Mouse (Mus musculus) limb, embryonic 12.5 days (tissue): ENCODE results near the gene Fbxl16. TPM values are rescaled to one million over a fixed set of nuclear protein-coding genes. Genes with fewer than 3 reads are reported as not detected.

Experiments
- ATAC-seq: fragments of 200-750 bp; cut with Nextera tagmentation; 2 replicates; pipeline ENCODE4 v1.8.0; 2017; ENCODE audit warnings: low read depth, moderate TSS enrichment; ENCODE audit not compliant: insufficient number of reproducible peaks, insufficient read depth, low FRiP score, low TSS enrichment
- H3K27ac ChIP-seq: fragments of 300-500 bp; sonication (generic); 2 replicates; pipeline ENCODE4 v1.5.1; 2016; ENCODE audit warnings: mild to moderate bottlenecking, moderate library complexity
- H3K27me3 ChIP-seq: fragments of 300-500 bp; sonication (generic); 2 replicates; pipeline ENCODE4 v1.6.1; 2016; ENCODE audit warnings: mild to moderate bottlenecking, moderate library complexity
- H3K36me3 ChIP-seq: fragments of 300-500 bp; sonication (generic); 2 replicates; pipeline ENCODE4 v1.6.1; 2016; ENCODE audit warnings: mild to moderate bottlenecking, moderate library complexity
- H3K4me1 ChIP-seq: fragments of 300-500 bp; sonication (generic); replicated peaks from 2 replicates; pipeline ENCODE4 v1.6.1; 2016
- H3K4me2 ChIP-seq: fragments of 300-500 bp; sonication (generic); 2 replicates; pipeline ENCODE4 v1.6.1; 2016; ENCODE audit warnings: mild to moderate bottlenecking, moderate library complexity
- H3K4me3 ChIP-seq: fragments of 300-500 bp; sonication (generic); replicated peaks from 2 replicates; pipeline ENCODE4 v1.5.1; 2016; ENCODE audit warnings: mild to moderate bottlenecking
- H3K9ac ChIP-seq: fragments of 300-500 bp; sonication (generic); replicated peaks from 2 replicates; pipeline ENCODE4 v1.6.1; 2016; ENCODE audit warnings: mild to moderate bottlenecking, moderate library complexity
- H3K9me3 ChIP-seq: fragments of 300-500 bp; sonication (generic); 2 replicates; pipeline ENCODE4 v1.6.1; 2016; ENCODE audit warnings: mild to moderate bottlenecking, moderate library complexity
- WGBS: fragments of 180-500 bp; shearing (Covaris S2); methylation state at CpG from one replicate; pipeline ENCODE4 v1.1.7; 2016; 5-methylcytosine and 5-hydroxymethylcytosine counted together
- polyA plus RNA-seq: library from polyadenylated mRNA; unstranded; fragments of >200 nt; fragmentation: Nextera tagmentation; extraction: Ambion mirVana; gene quantifications from 2 replicates; pipeline ENCODE4 v1.2.1, GENCODE M21; 2016

Gene Fbxl16
- polyA plus RNA-seq, 1 experiment from 2014 or later: 2.4 TPM

DNA sequence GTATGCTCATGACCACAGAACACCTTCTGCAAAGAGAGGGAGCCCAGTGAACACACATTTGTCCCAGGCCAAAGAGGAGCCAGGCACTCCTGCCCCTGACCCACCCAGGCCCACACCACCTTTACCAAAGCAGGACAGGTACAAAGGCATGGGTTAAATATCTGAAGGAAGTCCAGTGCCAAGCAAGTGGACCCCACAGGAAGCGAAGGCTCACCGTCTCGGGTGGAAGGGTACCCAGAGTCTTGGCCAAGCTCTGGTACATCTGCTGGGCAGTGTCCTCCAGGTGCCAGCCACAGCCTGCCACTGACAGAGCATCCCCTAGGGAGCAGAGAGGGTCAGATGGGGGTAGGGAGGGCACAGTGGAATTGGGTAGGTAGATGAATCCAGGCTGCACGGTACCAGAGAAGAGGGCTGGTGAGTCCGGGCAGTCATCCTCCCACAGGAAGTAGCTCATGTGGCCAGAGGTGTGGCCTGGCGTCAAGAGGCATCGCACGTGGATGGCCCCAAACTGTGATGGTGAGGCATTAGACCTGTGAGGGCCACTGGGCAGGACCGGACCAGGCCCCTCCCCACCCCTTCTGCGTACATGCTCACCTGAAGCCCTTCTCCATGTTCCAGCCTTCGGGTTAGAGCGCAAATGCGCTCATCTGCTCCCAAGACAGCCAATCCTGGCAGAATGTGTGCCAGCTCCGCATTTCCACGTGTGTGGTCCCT, 24.9 kb upstream of the Fbxl16 start:
- ATAC-seq: no peak

DNA sequence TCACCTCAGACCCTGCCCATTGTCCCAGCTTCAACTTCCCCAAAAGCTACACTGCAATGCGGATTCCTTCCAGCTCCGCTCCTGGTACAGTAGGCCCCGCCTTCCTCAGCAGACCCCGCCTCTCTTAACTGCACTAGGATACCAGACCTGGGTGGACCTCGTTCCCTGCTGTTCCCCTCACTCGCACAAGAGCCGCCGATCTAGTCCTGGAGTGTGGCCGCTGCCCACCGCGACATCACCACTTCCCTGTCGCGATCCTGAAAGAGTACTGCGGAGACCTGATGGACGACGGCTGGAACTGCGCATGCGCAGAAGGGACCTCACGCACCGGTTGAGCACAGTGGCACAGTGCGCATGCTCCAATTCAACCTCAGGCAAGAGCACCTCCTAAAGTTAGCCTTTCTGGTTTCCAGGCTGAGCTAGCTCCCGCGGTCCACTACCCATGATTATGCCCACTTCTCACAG, 23.6 kb upstream of the Fbxl16 start, which contains the start of gene Haghl:
Gene Haghl, minus strand, starts transcription at position 393 of the 465 bp plus-strand sequence.
- no peaks in the 10 kb centered on the region for H3K27me3 ChIP-seq
- peak; percentile 82 for ATAC-seq
- H3K9me3 ChIP-seq: no peaks in the 10 kb centered on the region
- WGBS: under 1% methylated on average over 23 of the region's 23 CpGs
- H3K4me3 ChIP-seq: peak within 1 kb of the TSS; percentile 64
- H3K4me2 ChIP-seq: peak within 1 kb of the TSS; percentile 82
- H3K36me3 ChIP-seq: peaks cover 72% of the 10 kb centered on the region
- peaks cover 24% of the 10 kb centered on the region for H3K4me1 ChIP-seq
- peak within 1 kb of the TSS; percentile 78 for H3K9ac ChIP-seq
- H3K27ac ChIP-seq: peak within 1 kb of the TSS; percentile 95

More for the DNA sequence above, 24.9 kb upstream of the Fbxl16 start:
- Histone ChIP-seq H3K4me1 (peaks cover 24% of the 10 kb centered on the region), H3K9ac (peak overlapping the region; percentile 78), H3K27ac (peak overlapping the region; percentile 95; the same call in 1 of the 2 replicates), H3K36me3 (peaks cover 72% of the 10 kb centered on the region), H3K9me3 (no peaks in the 10 kb centered on the region), H3K4me3 (peak overlapping the region; percentile 64), H3K4me2 (peak overlapping the region; percentile 82), H3K27me3 (no peaks in the 10 kb centered on the region)
- 79% methylated on average over 15 of the region's 15 CpGs for WGBS

DNA sequence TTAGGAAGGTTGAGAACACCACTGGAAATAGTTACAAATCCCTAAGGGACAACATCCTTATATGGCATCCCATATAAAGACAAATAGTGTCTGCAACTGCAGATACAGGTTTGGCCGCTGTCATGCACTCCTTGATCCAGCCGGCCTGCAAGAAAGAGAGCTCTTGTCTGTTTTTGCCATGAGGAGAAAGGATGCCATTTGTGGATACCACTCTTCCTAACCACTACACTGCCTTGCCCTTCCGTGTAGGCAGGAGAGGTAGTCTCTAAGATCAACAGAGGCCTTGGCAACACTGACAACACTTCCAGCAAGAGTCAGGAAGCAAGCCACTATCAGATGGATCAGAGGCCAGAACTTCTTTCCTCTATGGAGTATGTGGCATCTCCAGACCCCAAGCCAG, 22.6 kb upstream of the Fbxl16 start, which contains the start of gene Ccdc78:
Gene Ccdc78, plus strand, starts transcription at position 301 of the 400 bp plus-strand sequence.
- Histone ChIP-seq H3K36me3 (peaks cover 63% of the 10 kb centered on the region), H3K4me2 (peak within 1 kb of the TSS; percentile 82), H3K4me1 (peaks cover 32% of the 10 kb centered on the region), H3K27ac (peak within 1 kb of the TSS; percentile 95), H3K9ac (peak within 1 kb of the TSS; percentile 78), H3K27me3 (no peaks in the 10 kb centered on the region), H3K9me3 (no peaks in the 10 kb centered on the region), H3K4me3 (peak within 1 kb of the TSS; percentile 64)
- 85% methylated on average over 3 of the region's 3 CpGs for WGBS
- ATAC-seq: no peak

DNA sequence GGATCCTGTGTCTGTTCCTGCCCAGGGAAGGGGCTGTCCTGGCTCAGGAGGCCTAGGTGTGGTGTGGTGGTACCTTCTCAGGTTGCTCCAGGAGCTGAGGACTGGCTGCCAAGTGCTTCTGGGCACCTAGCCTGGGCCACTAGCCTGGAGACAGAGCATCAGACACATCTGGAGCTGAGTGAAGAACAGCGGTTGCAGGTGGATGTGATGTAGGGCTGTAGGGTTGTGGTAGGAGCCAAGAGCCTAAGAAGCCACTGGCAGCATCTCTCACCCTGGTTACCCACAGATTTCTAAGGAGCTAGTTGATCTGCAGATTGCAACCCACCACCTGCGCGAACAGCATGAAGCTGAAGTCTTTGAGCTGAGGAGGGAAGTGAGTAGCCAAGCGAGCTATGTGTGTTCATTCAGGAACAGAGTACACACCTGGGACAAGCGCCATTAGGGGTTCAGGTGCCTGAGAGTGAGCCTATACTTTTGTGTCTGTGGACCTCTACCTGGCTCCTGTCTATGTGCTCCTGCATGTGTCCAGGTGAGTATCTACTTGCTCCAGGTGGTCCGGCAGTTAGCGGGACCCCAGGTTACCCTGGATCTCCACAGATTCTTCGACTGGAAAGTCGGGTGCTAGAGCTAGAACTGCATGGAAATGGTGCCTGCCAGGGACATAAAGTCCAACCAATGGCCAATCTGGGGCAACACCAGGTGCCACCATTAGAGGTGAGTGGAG, 21.9 kb upstream of the Fbxl16 start:
- ATAC-seq: no peak
- no peak overlapping the region for H3K27ac ChIP-seq
- no peak overlapping the region for H3K9ac ChIP-seq
- H3K4me1 ChIP-seq: peaks cover 36% of the 10 kb centered on the region
- H3K4me2 ChIP-seq: no peak overlapping the region
- 87% methylated on average over 9 of the region's 9 CpGs for WGBS
- peaks cover 56% of the 10 kb centered on the region for H3K36me3 ChIP-seq
- H3K9me3 ChIP-seq: no peaks in the 10 kb centered on the region
- H3K27me3 ChIP-seq: no peaks in the 10 kb centered on the region
- H3K4me3 ChIP-seq: no peak overlapping the region

DNA sequence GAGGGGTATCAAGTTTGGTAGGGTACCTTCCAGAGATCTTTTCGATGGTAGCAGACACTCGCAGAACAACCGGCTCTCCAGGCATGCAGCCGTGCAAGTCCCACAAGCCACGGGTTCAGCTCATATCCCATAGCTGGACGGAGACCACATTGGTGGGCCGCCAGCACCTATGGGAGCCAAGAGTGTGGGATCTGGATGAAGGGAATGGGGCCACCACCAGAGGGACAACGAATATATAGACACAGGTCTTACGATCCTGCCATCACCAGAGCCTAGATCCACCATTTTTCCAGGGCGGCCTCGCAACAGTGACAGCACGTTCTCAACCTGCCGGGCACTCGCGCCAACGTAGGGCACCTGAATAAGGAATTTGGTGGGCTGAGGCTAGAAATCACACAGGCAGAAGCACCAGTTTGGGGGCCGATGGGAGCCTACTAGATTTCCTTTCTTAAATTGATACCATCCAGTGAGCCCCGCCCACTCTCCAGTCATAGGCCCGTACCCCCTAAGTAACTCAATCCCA, 17.5 kb upstream of the Fbxl16 start:
- Histone ChIP-seq H3K4me2 (peak overlapping the region; percentile 87), H3K27ac (peak overlapping the region; percentile 89), H3K27me3 (no peaks in the 10 kb centered on the region), H3K4me1 (peaks cover 46% of the 10 kb centered on the region), H3K4me3 (peak overlapping the region; percentile 80), H3K36me3 (peaks cover 41% of the 10 kb centered on the region), H3K9me3 (no peaks in the 10 kb centered on the region), H3K9ac (peak overlapping the region; percentile 81)
- WGBS: 31% methylated on average over 19 of the region's 19 CpGs
- no peak for ATAC-seq

DNA sequence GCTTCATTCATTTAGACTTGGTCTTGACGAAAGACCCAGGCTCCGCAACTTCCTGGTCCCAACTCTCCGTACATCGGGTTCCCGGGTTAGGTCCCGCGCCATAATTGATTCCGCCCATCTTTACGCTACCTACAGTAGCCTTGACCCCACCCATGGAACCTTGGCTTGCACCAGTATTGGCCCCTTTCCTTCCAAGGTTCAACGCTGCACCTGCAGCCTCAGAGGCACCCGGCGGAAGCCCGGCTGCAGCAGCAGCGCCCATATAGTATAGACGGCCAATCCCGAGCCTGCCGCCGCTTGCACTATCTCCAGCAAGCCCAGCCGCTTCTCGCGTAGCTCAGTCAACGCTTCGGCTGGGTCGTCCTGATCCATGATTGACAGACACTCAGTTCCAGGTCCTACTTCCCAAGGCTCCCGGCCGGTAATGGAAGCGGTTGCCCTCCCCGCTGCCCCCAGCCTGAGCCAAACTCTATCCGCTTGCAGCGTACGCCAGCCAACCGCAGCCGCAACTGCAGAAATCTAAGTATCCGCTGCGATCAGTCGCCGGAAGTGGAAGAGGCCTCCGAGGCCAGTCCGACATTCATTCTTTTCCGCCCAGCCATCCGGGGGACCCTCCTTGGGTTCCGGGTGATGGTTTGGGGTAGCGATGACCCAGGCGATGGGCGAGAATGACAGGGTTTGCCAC, 16.9 kb upstream of the Fbxl16 start:
- H3K27me3 ChIP-seq: no peaks in the 10 kb centered on the region
- no peaks in the 10 kb centered on the region for H3K9me3 ChIP-seq
- peak overlapping the region; percentile 81 for H3K9ac ChIP-seq
- peak overlapping the region; percentile 89 for H3K27ac ChIP-seq
- peak overlapping the region; percentile 87 for H3K4me2 ChIP-seq
- H3K4me1 ChIP-seq: peaks cover 47% of the 10 kb centered on the region
- ATAC-seq: peak; percentile 13; the same call in 1 of the 2 replicates
- peak overlapping the region; percentile 80 for H3K4me3 ChIP-seq
- under 1% methylated on average over 45 of the region's 45 CpGs for WGBS
- peaks cover 36% of the 10 kb centered on the region for H3K36me3 ChIP-seq

DNA sequence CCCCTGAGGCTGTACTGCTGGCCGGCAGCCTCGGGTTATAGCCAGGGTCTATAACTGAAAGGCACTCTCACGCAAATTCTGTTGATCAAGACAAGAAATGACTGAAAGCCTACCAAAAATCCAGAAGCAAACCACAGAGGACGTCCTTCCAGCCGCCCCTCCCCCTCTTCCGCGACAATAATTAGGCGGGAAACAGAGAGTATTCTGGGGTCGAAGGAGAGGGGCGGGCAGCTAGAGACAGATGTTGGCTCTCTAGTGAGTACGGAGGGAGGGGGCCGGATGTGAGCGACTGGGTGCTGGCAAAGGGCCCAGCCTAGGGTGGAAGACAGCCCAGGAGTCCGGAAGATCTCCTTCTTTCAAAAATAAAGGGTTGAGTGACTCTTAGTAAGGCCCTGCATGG, 16.3 kb upstream of the Fbxl16 start, which contains the start of gene Fam173a:
Gene Fam173a, minus strand, starts transcription at position 287 of the 400 bp plus-strand sequence.
- H3K27me3 ChIP-seq: no peaks in the 10 kb centered on the region
- peaks cover 30% of the 10 kb centered on the region for H3K36me3 ChIP-seq
- H3K9me3 ChIP-seq: no peaks in the 10 kb centered on the region
- peak within 1 kb of the TSS; percentile 89 for H3K27ac ChIP-seq
- WGBS: under 1% methylated on average over 14 of the region's 14 CpGs
- peak within 1 kb of the TSS; percentile 87 for H3K4me2 ChIP-seq
- H3K4me1 ChIP-seq: peaks cover 52% of the 10 kb centered on the region
- no peak for ATAC-seq
- H3K4me3 ChIP-seq: peak within 1 kb of the TSS; percentile 80
- peak within 1 kb of the TSS; percentile 81 for H3K9ac ChIP-seq

DNA sequence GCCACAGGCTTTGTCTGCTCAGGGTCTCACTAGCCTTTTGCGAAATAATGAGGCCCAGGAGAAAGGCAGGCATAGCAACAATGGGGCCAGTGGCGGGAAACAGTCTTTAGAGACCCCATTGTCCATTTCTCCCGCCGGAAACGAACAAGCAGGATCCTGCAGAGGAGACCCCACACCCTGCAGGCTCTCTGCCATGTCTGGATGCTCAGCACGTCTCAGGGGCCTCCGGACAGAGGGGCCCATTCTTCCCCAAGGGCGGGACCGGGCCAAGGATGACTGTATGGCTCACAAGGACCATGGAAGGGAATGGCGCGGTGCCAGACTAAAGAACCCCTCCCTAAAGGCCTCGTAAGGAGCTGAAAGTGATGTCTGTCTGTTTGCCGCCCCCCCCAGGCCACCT, 14.7 kb upstream of the Fbxl16 start:
- no peaks in the 10 kb centered on the region for H3K9me3 ChIP-seq
- 83% methylated on average over 13 of the region's 13 CpGs for WGBS
- H3K4me3 ChIP-seq: no peak overlapping the region
- no peak overlapping the region for H3K4me2 ChIP-seq
- H3K4me1 ChIP-seq: peaks cover 52% of the 10 kb centered on the region
- ATAC-seq: no peak
- H3K27me3 ChIP-seq: no peaks in the 10 kb centered on the region
- no peak overlapping the region for H3K9ac ChIP-seq
- H3K27ac ChIP-seq: no peak overlapping the region
- H3K36me3 ChIP-seq: peaks cover 17% of the 10 kb centered on the region

DNA sequence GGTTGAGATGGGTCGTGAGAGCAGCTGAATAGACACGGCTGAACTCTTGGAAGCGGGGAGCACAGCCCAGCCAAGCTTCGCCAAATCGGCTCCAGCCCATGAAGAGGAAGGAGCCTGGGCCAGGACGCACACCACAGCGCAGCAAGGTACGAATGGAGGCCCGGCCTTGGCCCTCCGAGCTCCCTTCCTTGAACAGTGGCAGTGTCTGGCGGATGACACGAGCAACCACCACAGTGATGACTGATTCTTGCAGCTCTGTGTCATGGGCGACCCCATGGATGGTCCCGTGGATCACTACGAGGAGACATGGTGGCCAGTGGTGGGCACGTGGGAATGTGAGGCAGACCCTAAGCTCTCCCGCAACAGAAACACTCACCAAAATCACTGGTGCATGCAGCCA, 13.9 kb upstream of the Fbxl16 start:
- 83% methylated on average over 17 of the region's 17 CpGs for whole genome bisulfite sequencing
- Histone ChIP-seq H3K36me3 (0 out of 2 replicates have a peak, but pooled peaks cover 10% of the 10 kb centered on the region), H3K4me1 (peaks cover 52% of the 10 kb centered on the region), H3K27ac (0 out of 2 replicates have a peak overlapping the region, but pooled peaks have one; percentile 69), H3K4me3 (peak overlapping the region; percentile 84), H3K9ac (peak overlapping the region; percentile 79; the same call in 1 of the 2 replicates), H3K4me2 (peak overlapping the region; percentile 99), H3K27me3 (no peaks in the 10 kb centered on the region), H3K9me3 (no peaks in the 10 kb centered on the region)
- ATAC-seq: no peak

DNA sequence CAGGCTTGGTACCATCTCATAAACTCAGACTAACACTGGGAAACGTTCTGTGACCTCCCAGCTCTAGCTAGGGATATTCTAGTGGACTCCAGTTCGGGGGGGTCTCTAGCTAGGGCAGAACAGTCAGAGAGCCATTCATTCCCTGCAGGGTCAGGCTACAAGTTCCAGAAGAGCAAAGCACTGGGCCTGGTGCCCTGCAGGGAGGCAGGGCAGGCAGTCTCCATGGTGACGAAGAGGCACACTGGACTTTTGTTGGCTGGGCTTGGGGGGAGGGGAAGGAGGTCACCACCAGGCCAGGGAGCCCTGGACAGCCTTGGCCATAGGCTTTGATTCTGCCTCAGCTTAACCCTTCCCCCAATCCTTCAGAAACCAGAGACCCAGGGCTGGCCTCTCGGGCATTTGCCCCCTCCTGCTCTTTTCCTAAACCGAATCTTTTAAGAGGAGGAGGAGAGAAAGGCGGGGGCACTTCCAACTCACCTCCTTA, 13.2 kb upstream of the Fbxl16 start, which contains the start of gene AC134908.4:
Gene AC134908.4, minus strand, starts transcription at position 51 of the 484 bp plus-strand sequence.
- Histone ChIP-seq H3K27me3 (no peaks in the 10 kb centered on the region), H3K4me3 (peak within 1 kb of the TSS; percentile 84), H3K36me3 (0 out of 2 replicates have a peak, but pooled peaks cover 10% of the 10 kb centered on the region), H3K9me3 (no peaks in the 10 kb centered on the region), H3K4me1 (peaks cover 50% of the 10 kb centered on the region), H3K4me2 (peak within 1 kb of the TSS; percentile 99), H3K9ac (peak within 1 kb of the TSS; percentile 79), H3K27ac (peak within 1 kb of the TSS; percentile 69; the same call in 1 of the 2 replicates)
- no peak for ATAC-seq
- 5% methylated on average over 6 of the region's 6 CpGs for WGBS
